Mouse (Mus musculus) gastrocnemius, adult 8-10 months (tissue): ENCODE results near the gene Mef2c. TPM values are rescaled to one million over a fixed set of nuclear protein-coding genes. Genes with fewer than 3 reads are reported as not detected.

Experiments
- DNase-seq, 2 experiments: peaks; one replicate each; pipeline ENCODE4 v3.0.0; 2022; ENCODE audit warnings: low spot score in 2 of 2
- total RNA-seq, 4 experiments: library from RNA; stranded (reverse); gene quantifications; 2 replicates each; pipeline ENCODE4 v1.2.4; 2022

Gene Mef2c
- total RNA-seq, 4 experiments from 2014 or later = 425 to 467 (median 426) TPM

GRCm38 (mm10) chr13:83607883-83608581 lies 104.2 kb downstream of the Mef2c start:
- DNase-seq = no peak

- no peak for DNase-seq
These were observed 105.2 kb downstream of the Mef2c start for GRCm38 (mm10) chr13:83608851-83609516.

- no peak for DNase-seq
These were observed 105.7 kb downstream of the Mef2c start for GRCm38 (mm10) chr13:83609517-83609878.

GRCm38 (mm10) chr13:83610124-83610523 lies 106.3 kb downstream of the Mef2c start:
- no peak for DNase-seq

- DNase-seq = no peak
These were observed 108.4 kb downstream of the Mef2c start for GRCm38 (mm10) chr13:83612195-83612594.

DNA sequence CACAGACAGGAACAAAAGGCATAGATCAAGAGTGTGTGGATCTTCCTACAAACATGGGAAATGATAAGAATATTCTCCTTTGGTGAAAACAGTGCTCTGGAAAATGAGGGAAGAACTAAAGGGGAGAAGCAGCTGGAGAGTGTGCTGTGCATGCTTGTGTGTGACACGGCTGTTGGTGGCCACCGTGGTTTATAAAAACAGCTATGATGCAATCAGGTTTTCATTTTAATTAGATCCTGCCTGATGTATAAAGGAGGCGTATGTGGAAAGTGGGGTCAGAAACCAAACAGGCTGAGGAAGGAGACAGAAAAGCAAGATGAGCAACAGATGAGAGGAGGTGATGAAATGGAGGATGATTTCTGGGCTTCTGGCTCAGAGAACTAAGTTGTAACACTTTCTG lies 112.0 kb downstream of the Mef2c start:
- DNase-seq = no peak

DNA sequence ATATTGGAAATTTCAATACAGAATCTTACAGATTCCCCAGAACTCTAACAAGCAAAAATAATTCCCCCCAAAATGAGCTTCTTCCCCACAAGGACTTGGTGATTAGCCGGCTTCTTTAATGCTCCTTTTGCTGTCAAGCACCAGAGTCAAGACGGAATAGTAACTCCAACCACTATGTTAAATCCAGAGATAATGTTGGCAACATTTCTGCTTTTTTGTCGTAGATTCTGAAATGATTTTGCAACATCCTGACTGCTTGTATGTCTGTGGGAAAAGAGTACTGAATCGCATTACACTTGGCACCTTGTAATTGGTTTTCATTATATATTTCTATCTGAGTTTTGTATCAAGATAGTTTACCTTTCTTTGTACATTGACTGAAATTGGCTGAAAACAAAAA lies 120.8 kb downstream of the Mef2c start:
- DNase-seq = no peak

DNA sequence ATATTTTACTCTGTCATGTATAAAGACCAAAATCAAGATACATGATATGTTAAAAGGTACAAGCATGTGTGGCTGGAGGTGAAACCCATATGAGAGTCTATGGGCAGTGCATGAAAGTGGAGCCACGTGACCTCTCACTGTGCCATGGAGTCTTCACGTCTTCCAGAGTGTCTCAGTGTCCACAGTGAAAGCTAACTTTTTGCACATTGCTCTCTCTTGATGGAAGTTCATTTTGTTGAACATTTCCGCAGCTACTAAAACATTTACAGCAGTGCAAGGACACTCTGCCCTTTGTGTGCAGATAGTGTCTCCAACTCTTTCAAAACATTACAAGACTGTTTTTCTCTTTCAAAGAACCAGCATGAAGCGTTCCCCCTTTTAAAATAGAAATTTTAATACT lies 123.6 kb downstream of the Mef2c start:
- no peak for DNase-seq

GRCm38 (mm10) chr13:83628139-83628538 lies 124.3 kb downstream of the Mef2c start:
- DNase-seq = no peak

DNA sequence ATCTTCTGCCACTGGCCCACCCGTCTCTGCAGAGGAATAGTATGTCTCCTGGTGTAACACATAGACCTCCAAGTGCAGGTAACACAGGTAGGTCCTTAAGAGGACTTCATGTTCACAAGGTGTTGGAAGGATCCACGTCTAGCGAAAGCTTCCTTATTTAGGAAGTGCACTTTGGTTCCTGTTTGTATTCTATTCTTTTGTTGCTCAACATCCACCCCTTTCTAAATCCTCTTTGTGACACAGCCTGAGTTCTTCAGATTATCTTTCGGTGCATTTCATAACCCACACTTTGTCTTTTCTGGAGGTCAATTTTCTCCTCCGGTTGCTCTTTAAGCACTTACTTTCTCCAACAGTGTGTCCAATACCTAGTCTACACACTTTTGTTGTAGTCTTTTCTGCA lies 129.3 kb downstream of the Mef2c start:
- DNase-seq = no peak

- no peak for DNase-seq
These were observed 131.4 kb downstream of the Mef2c start for GRCm38 (mm10) chr13:83635218-83635617.

- no peak for DNase-seq
These were observed 133.8 kb downstream of the Mef2c start for GRCm38 (mm10) chr13:83637666-83638065.

DNA sequence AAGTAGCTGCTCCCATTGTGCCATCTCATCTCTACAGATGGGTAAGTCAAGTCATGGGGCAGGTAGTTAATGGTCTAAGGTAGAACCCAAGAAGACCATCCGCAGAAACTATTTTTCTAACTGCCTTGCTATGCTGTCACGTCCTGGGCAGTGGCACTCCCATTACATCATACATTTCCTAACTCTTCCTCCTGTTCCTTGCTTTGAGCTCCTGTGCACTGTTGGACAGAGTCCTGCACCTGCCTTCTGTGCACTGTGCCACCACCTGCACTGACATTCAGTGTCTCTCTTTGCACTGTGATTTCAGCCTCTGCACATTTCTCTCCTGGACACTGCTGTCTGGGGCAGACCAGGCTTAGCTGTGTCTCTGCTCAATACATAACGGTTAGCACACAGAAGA lies 134.9 kb downstream of the Mef2c start:
- DNase-seq = no peak

DNA sequence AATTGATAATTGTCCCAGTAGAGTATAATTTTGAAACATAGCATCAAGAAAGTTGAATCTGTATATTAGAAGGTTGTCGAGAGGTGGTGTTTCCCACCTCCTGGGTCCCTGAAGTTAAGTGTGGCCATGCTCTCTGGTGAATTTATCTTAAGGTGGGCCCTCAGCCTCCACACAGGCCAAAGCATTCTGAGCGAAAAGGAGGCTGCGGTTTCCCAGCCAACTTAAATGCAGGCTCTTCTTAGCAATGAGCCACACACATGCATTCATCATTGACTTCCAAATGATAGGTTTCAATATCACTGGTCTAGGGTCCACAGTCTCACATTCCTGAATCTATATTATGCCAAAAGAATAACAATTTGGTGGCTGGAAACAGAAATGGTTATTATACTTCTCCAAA lies 145.2 kb downstream of the Mef2c start:
- DNase-seq = no peak

GRCm38 (mm10) chr13:83649795-83650476 lies 146.1 kb downstream of the Mef2c start:
- DNase-seq = no peak

DNA sequence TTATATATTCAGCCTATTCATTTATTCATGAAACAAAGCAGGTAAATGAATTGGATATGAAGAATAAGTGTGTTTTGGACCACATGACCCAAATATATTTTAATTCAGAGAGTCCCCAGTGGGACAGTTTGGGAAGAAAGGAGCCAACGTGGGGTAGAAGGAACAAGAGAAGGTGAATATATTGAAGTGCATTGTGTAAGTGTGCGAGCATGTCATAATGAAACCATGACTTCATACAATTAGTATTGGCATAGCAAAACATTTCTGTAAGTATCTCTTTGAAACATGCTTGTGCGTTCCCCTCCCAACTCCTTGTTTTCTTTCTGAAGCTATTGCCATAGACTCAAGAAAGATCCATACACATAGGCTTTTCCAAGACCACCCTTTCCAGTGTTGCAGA lies 147.0 kb downstream of the Mef2c start:
- DNase-seq = no peak

GRCm38 (mm10) chr13:83651941-83652548 lies 148.2 kb downstream of the Mef2c start:
- DNase-seq = no peak

- DNase-seq = no peak
These were observed 148.7 kb downstream of the Mef2c start for GRCm38 (mm10) chr13:83652560-83652959.

GRCm38 (mm10) chr13:83654889-83655769 lies 151.3 kb downstream of the Mef2c start:
- DNase-seq = peak; percentile 59 to 64

DNA sequence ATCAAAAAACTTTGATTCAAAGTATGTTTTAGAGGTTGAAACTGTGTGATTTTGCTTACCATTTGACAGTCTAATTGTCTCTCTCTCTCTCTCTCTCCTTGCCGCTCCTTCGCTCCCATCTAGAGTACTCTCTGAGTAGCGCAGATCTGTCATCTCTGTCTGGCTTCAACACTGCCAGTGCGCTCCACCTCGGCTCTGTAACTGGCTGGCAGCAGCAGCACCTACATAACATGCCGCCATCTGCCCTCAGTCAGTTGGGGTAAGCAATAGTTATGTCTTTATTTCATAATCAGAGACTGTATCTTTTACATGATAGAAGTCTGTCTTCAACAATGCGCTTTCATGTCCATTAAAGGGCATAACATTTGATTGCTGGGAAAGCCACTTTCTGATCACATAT lies 152.3 kb downstream of the Mef2c start:
- no peak for DNase-seq

DNA sequence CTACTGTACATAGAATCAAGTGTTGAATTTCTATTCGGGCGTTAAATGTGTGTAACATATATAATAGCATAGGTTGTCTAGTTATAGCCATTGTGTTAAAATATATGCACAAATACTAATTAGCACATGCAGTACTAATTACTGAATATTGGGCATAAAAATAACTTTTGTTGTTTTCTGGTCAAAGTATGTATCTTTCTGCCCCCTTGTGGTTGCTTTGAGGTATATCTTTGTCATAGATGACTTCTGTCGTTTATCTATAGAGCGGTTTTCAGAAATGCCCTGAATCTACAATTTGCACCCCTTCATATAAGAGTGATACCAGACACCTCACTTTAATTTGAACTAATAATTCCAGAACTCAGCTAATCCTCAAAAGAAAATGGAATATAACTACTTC lies 152.9 kb downstream of the Mef2c start:
- DNase-seq = no peak
